Mouse (Mus musculus): Measurements from ENCODE around the gene Maea. TPM values are rescaled to one million over a fixed set of nuclear protein-coding genes. Genes with fewer than 3 reads are reported as not detected.

The Maea gene
- polyA plus RNA-seq, 1 experiment, result 119 TPM

DNA sequence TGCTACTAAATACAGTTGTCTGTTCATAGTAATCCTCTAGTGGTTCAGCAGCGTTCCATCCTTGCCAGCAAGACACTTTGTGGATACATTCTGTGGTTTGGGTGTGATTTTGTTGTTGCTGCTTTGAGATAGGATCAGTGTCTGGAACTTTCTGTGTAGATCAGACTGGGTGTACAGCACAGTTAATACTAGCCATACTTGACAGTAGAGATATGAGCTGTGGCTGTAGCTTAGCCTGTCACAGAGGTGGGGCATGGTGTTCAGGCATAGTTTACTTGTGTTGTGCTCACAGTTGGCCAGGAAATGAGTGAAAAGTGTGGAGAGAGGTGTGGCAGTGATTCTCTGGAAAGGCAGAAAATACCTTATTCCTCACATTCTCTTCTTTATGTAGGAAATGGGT lies 22.2 kb downstream of the Maea start:
- Histone ChIP-seq H3K36me3 (ENCODE audit: control insufficient read depth, insufficient read depth, low read length) (peaks cover 19% of the 10 kb centered on the region), H3K27me3 (ENCODE audit: control insufficient read depth, insufficient read depth, low read length) (no peaks in the 10 kb centered on the region), H3K4me3 (ENCODE audit: low read depth, low read length) (no peak overlapping the region), H3K4me1 (ENCODE audit: control insufficient read depth, insufficient read depth, insufficient read length, low read length) (no peaks in the 10 kb centered on the region), H3K27ac (ENCODE audit: insufficient read depth, low read depth, low read length) (no peak overlapping the region)
- TF ChIP-seq CTCF (IDR thresholded peaks at IDR 0.05; ENCODE audit: extremely low read depth, insufficient read length, insufficient replicate concordance, low read depth, low read length), result no peak
- TF ChIP-seq POLR2A (IDR thresholded peaks at IDR 0.05; ENCODE audit: low read depth, low read length), result no peak
- whole genome bisulfite sequencing, result 95% methylated on average over 1 of the region's 1 CpGs

GRCm38 (mm10) chr5:33358467-33358866 lies 23.2 kb downstream of the Maea start:
- Histone ChIP-seq H3K4me1 (ENCODE audit: control insufficient read depth, insufficient read depth, insufficient read length, low read length) (no peaks in the 10 kb centered on the region), H3K27me3 (ENCODE audit: control insufficient read depth, insufficient read depth, low read length) (no peaks in the 10 kb centered on the region)
- TF ChIP-seq CTCF (IDR thresholded peaks at IDR 0.05; ENCODE audit: extremely low read depth, insufficient read length, insufficient replicate concordance, low read depth, low read length), result no peak
- no peak for TF ChIP-seq POLR2A (IDR thresholded peaks at IDR 0.05; ENCODE audit: low read depth, low read length)

DNA sequence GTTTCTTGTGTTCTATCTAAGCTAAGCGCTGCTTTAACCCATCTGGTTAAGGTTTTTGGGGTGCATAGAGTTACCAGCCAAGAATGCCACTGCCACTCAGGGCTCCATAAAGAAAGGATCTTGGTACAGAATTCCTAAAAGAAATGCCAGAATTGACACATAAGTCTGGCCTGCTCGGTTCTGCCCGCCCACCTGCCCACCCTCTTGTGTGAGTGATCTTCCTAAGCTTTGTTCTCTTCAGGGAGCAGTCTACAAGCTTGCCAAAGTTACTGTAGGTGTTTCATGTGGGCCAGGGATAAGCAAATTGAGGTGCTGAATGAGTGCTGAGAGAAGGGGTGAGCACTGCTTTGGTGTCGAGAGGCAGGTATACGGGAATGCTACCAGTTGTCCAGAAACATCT lies 28.0 kb downstream of the Maea start:
- TF ChIP-seq CTCF (IDR thresholded peaks at IDR 0.05; ENCODE audit: extremely low read depth, insufficient read length, insufficient replicate concordance, low read depth, low read length), result no peak

More at GRCm38 (mm10) chr5:33358467-33358866, 23.2 kb downstream of the Maea start:
- Histone ChIP-seq H3K4me3 (ENCODE audit: low read depth, low read length) (no peak overlapping the region), H3K27ac (ENCODE audit: insufficient read depth, low read depth, low read length) (no peak overlapping the region; the same call in 1 of the 2 replicates), H3K36me3 (ENCODE audit: control insufficient read depth, insufficient read depth, low read length) (peaks cover 29% of the 10 kb centered on the region)
- 86% methylated on average over 4 of the region's 4 CpGs for WGBS

GRCm38 (mm10) chr5:33368651-33369050 lies 33.3 kb downstream of the Maea start:
- peaks cover 10% of the 10 kb centered on the region for H3K4me1 ChIP-seq (ENCODE audit: control insufficient read depth, insufficient read depth, insufficient read length, low read length)
- 90% methylated on average over 4 of the region's 4 CpGs for WGBS
- H3K36me3 ChIP-seq (ENCODE audit: control insufficient read depth, insufficient read depth, low read length), result peaks cover 70% of the 10 kb centered on the region
- no peaks in the 10 kb centered on the region for H3K27me3 ChIP-seq (ENCODE audit: control insufficient read depth, insufficient read depth, low read length)
- no peak overlapping the region for H3K27ac ChIP-seq (ENCODE audit: insufficient read depth, low read depth, low read length)
- no peak overlapping the region for H3K4me3 ChIP-seq (ENCODE audit: low read depth, low read length)
- TF ChIP-seq CTCF (IDR thresholded peaks at IDR 0.05; ENCODE audit: extremely low read depth, insufficient read length, insufficient replicate concordance, low read depth, low read length) (no peak), POLR2A (IDR thresholded peaks at IDR 0.05; ENCODE audit: low read depth, low read length) (no peak)

More for the DNA sequence above, 28.0 kb downstream of the Maea start:
- Histone ChIP-seq H3K4me1 (ENCODE audit: control insufficient read depth, insufficient read depth, insufficient read length, low read length) (no peaks in the 10 kb centered on the region; the same call in 1 of the 2 replicates), H3K27ac (ENCODE audit: insufficient read depth, low read depth, low read length) (no peak overlapping the region), H3K4me3 (ENCODE audit: low read depth, low read length) (no peak overlapping the region), H3K36me3 (ENCODE audit: control insufficient read depth, insufficient read depth, low read length) (peaks cover 57% of the 10 kb centered on the region), H3K27me3 (ENCODE audit: control insufficient read depth, insufficient read depth, low read length) (no peaks in the 10 kb centered on the region)
- WGBS, result 90% methylated on average over 5 of the region's 5 CpGs

DNA sequence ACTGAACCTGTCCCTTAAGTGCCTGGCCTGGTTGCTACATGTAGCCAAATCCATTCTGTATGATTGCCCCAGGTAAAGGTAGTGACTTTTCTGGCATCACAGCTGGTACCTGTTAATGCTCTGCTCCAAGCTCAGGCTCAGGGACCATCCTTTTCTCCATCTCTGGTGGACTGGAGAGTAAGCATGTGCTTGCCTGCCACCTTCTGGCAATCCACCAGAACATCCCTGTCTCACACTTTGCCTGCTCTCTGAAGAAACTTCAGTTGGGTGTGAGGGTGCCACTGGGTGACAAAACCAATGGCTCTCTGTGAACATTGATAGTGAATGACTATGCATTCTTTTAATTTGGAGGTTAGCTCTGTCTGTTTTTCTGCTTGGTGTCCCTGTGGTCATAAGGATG lies 35.8 kb downstream of the Maea start:
- peaks cover 60% of the 10 kb centered on the region for H3K36me3 ChIP-seq (ENCODE audit: control insufficient read depth, insufficient read depth, low read length)
- no peak overlapping the region for H3K4me3 ChIP-seq (ENCODE audit: low read depth, low read length)
- peaks cover 10% of the 10 kb centered on the region for H3K4me1 ChIP-seq (ENCODE audit: control insufficient read depth, insufficient read depth, insufficient read length, low read length)
- TF ChIP-seq POLR2A (IDR thresholded peaks at IDR 0.05; ENCODE audit: low read depth, low read length) (no peak), CTCF (IDR thresholded peaks at IDR 0.05; ENCODE audit: extremely low read depth, insufficient read length, insufficient replicate concordance, low read depth, low read length) (peak; percentile 44; the same call in 1 of the 2 replicates)
- no peak overlapping the region for H3K27ac ChIP-seq (ENCODE audit: insufficient read depth, low read depth, low read length)
- H3K27me3 ChIP-seq (ENCODE audit: control insufficient read depth, insufficient read depth, low read length), result no peaks in the 10 kb centered on the region

DNA sequence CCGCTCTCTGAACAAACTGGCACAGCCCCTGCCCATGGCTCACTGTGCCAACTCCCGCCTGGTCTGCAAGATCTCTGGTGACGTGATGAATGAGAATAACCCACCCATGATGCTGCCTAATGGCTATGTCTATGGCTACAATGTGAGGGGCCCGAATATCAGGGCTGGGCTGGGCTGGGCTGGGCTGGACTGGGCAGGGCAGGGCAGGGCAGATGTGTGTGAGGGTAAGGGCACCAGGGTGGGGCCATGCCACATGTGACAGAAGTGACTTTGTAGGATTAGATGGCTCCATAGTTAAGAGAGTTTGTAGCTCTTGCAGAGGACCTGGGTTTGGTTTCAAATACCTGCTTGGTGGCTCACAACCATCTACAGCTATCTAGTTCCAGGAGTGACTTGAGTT lies 36.4 kb downstream of the Maea start:
- Histone ChIP-seq H3K27ac (ENCODE audit: insufficient read depth, low read depth, low read length) (no peak overlapping the region), H3K36me3 (ENCODE audit: control insufficient read depth, insufficient read depth, low read length) (peaks cover 56% of the 10 kb centered on the region), H3K27me3 (ENCODE audit: control insufficient read depth, insufficient read depth, low read length) (no peaks in the 10 kb centered on the region), H3K4me3 (ENCODE audit: low read depth, low read length) (no peak overlapping the region), H3K4me1 (ENCODE audit: control insufficient read depth, insufficient read depth, insufficient read length, low read length) (peaks cover 10% of the 10 kb centered on the region)
- WGBS, result 79% methylated on average over 4 of the region's 4 CpGs
- TF ChIP-seq CTCF (IDR thresholded peaks at IDR 0.05; ENCODE audit: extremely low read depth, insufficient read length, insufficient replicate concordance, low read depth, low read length) (no peak), POLR2A (IDR thresholded peaks at IDR 0.05; ENCODE audit: low read depth, low read length) (no peak)

DNA sequence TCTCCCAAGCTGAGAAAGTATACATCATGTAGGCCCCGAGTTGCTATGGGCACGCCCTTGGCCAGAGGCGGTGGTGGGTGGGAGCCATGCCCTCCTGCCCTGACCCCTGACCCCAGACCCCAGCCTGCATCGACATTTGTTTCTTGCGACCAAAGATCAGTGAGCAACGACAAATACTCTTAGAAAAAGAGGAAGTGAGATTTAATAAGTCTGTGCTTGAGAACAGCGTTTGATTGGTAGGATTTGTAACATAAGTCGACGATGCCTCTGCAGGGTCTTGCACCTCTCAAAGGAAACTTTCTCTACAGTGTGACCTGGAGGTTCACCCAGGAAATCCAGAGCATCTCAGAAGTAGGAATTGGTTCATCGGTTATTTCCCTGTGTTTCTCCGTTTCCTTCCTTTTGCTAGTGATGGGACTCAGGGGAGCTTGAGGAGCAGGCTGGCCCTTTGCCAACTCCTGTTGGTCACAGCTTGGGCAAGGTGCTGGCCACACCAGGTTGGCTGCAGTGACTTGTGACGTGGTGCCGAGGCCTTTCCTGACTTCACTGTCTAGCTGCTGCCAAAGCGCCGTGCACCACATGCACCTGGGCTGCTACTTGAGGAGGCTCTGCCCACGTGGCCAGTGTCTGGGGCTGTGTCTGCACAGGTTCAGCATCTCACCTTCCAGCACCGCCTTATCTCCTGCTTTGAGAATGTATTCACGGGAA lies 37.2 kb downstream of the Maea start:
- 73% methylated on average over 18 of the region's 18 CpGs for WGBS
- Histone ChIP-seq H3K27ac (ENCODE audit: insufficient read depth, low read depth, low read length) (0 out of 2 replicates have a peak overlapping the region, but pooled peaks have one; percentile 20), H3K27me3 (ENCODE audit: control insufficient read depth, insufficient read depth, low read length) (no peaks in the 10 kb centered on the region), H3K4me1 (ENCODE audit: control insufficient read depth, insufficient read depth, insufficient read length, low read length) (peaks cover 10% of the 10 kb centered on the region), H3K36me3 (ENCODE audit: control insufficient read depth, insufficient read depth, low read length) (peaks cover 51% of the 10 kb centered on the region), H3K4me3 (ENCODE audit: low read depth, low read length) (no peak overlapping the region)
- TF ChIP-seq POLR2A (IDR thresholded peaks at IDR 0.05; ENCODE audit: low read depth, low read length) (no peak), CTCF (IDR thresholded peaks at IDR 0.05; ENCODE audit: extremely low read depth, insufficient read length, insufficient replicate concordance, low read depth, low read length) (no peak)
